Mouse (Mus musculus) frontal cortex, adult (tissue): ENCODE data around the gene Fetub.
"Not testable (repeated sequence)": the region's sequence is repeated elsewhere in the genome, so short reads cannot be mapped to it uniquely, and the experiment has no call there.

ENCODE experiments used
- ATAC-seq: cut with Nextera tagmentation; 2 replicates; pipeline ENCODE4 v1.9.2; 2017; ENCODE audit warnings: mild to moderate bottlenecking, moderate library complexity, mixed read lengths; ENCODE audit not compliant: low TSS enrichment

Gene Fetub

DNA sequence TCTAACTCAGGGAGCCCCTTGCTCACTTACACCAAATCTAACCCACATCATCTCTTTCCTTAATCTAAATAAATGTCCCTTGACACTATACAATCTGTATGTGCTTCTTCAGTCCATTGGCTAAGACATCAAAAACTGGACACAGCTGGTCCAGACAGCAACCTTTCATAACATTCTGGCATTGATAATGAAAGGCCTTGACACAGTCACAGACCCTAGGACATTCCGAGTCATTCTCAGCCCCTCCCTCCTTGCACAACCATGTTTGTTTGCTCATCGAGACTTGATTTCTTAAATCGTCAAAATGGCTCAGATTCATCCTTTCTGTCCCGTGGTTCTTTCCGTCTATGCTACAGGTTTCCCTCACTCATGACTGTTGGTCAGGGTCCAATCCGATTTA, 8.8 kb upstream of the Fetub start:
- ATAC-seq, result no peak

- no peak for ATAC-seq
Measured at GRCm38 (mm10) chr16:22911986-22912385, 6.1 kb upstream of the Fetub start.

- ATAC-seq, result no peak
Measured at GRCm38 (mm10) chr16:22912886-22913285, 5.2 kb upstream of the Fetub start.

GRCm38 (mm10) chr16:22914276-22914675, 3.9 kb upstream of the Fetub start:
- no peak for ATAC-seq

DNA sequence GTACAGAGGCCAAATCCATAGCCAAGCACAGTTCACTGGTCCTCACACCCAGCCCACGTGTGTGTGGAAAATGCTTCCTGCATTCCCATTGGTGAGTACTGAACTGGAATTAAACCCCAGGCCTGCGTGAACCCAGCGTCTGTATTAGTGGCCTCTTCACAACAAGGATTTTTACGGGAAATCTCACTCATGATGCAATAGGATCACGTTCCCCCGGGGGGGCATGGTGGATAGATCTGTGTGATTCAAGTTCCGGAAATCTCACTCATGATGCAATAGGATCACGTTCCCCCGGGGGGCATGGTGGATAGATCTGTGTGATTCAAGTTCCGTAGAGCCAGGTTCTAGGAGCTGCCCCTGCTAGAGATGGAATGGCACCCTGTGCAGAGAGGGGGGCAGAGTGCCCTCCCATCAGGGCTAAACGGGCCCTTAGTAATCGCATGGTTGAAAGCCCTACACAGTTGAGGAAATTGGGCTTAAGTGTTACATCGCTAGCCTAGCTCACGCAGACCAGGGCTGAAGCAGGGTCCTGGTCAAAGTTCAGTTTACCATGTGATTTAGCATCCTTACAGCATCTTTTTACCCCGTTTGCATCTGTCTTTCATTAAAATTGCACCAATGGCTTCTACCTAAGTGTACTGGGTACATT, 654 bp downstream of the Fetub start:
- ATAC-seq, result no peak

GRCm38 (mm10) chr16:22919971-22920854, 2.1 kb downstream of the Fetub start:
- no peak for ATAC-seq

GRCm38 (mm10) chr16:22921761-22922160, 3.6 kb downstream of the Fetub start:
- no peak for ATAC-seq

DNA sequence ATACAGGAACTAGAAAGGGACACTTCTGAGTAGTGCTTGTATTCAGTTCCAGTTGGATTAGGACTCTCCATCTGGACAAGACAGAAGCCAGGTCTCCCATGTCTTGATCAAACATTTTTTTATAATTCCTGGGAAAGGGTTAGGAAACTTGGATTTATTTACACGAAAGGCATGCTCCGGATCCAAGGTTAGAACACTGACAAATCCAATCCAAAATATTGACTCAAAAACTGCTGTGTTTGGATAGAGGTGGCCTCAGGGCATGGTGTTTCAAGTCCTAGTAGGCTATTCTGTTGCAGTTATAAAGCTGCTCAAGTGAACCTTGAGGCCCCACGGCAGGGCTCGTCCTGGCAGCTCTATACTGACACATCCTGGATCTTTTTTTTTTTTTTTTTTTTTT, 4.3 kb downstream of the Fetub start:
- ATAC-seq, result no peak

- ATAC-seq, result no peak
Measured at GRCm38 (mm10) chr16:22929575-22929974, 11.4 kb downstream of the Fetub start.

GRCm38 (mm10) chr16:22931431-22932200, 13.5 kb downstream of the Fetub start:
- ATAC-seq, result no peak

- ATAC-seq, result no peak
Measured at GRCm38 (mm10) chr16:22937631-22938030, 19.5 kb downstream of the Fetub start.

GRCm38 (mm10) chr16:22938541-22938940, 20.4 kb downstream of the Fetub start:
- no peak for ATAC-seq

DNA sequence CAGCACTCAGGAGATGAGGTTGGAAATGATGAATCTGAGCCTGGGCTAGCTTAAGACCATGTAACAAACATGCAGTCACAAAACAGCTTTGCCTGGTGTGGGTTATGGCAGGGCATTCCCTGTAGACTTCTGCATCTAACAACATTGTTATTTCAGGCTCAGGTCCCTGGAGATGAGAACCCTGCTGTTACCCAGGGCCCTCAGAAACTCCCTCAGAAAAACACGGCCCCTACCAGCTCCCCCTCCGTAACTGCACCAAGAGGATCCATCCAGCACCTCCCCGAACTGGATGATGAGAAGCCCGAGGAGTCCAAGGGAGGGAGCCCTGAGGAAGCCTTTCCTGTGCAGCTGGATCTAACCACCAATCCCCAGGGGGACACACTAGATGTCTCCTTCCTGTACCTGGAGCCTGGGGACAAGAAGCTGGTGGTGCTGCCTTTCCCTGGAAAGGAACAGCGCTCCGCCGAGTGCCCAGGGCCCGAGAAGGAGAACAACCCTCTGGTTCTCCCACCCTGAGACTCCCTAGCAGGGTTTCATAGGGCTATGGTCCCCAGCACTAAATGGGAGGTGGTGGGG, 21.1 kb downstream of the Fetub start:
- no peak for ATAC-seq

- ATAC-seq, result not testable (repeated sequence)
Measured at GRCm38 (mm10) chr16:22941825-22942476, 23.8 kb downstream of the Fetub start.

GRCm38 (mm10) chr16:22947371-22947770, 29.2 kb downstream of the Fetub start:
- ATAC-seq, result no peak

DNA sequence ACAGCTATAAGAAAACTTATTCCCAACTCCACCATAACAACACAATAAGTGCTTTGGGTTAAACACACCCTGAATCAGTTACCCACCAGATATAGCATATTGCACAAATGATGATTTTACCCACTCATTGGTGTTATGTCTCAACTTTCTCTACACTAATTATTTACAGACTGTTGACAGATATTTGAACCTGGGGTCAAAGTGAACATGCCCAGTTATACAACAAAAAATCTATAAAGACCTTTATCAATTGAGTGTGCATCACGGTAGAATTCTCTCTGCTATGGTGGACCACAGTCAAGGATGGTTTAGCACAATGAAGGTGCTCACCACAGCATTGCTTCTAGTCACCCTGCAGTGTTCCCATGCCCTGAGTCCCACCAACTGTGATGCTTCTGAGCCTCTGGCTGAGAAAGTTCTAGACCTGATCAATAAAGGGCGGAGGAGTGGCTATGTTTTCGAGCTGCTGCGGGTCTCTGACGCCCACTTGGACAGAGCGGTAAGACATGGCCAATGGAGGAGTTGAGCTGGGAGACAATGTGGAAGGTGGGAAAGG, 32.8 kb downstream of the Fetub start, which contains the start of gene Hrg:
TSS of gene Hrg (plus strand) at position 233 of the 556 bp plus-strand sequence.
- ATAC-seq, result no peak

- ATAC-seq, result no peak
Measured at GRCm38 (mm10) chr16:22953069-22953468, 34.9 kb downstream of the Fetub start.

DNA sequence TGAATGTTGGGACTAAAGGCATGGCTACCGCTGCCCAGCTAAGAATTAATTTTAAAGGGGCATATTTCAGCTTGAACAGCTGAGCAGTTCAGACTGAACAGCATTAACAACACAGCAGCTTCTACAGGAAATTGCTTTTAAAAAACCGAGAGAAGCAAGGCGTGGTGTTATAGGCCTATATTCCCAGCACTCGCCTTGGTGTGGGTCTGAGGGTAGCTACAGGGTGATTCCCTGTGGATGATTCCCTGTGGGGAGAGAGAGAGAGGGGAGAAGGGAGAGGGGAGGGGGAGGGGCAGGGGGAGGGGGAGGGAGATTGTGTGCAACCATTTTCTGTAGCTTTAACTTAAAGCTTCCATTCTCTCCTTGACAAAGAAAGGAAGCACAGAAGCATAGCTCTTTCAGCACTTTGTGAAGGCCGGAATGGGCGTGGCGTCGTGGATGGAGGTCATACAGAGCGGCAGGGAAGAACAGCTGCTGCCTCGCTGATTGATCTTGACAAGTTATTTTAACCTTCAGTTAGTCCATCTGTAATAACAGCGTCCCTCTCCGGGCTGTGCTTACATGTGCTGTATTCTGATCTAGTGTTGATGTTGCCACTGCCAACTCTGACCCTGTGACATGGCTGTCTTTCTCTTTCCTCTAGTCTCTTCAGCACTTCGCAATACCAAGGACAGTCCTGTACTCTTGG, 37.4 kb downstream of the Fetub start:
- no peak for ATAC-seq

DNA sequence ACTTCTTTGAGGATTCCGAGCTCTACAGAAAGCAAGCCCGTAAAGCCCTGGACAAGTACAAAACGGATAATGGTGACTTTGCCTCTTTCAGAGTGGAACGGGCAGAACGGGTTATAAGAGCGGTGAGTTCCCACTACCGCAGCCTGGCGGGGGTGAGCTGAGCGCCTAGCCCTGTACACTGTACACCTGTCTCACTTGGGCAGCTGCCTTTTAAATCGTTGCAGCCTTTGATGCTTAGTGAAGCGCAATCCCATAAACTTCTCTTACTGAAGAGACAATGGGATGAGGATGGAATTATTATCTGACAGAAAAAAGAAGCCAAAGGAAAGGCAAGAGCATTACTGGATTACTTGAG, 37.9 kb downstream of the Fetub start:
- ATAC-seq, result no peak

DNA sequence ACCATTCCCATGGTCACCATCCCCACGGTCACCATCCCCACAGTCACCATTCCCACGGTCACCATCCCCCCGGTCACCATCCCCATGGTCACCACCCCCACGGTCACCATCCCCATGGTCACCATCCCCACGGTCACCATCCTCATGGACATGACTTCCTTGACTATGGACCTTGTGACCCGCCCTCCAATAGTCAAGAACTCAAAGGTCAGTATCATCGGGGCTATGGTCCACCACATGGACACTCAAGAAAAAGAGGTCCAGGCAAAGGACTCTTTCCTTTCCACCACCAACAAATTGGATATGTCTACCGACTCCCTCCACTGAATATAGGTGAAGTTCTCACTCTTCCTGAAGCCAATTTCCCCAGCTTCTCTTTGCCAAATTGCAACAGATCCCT, 42.9 kb downstream of the Fetub start:
- ATAC-seq, result no peak

GRCm38 (mm10) chr16:22962256-22962655, 44.1 kb downstream of the Fetub start:
- no peak for ATAC-seq
